Mouse (Mus musculus) embryonic facial prominence, embryonic 13.5 days (tissue): ENCODE measurements around the gene Eml1. TPM values are rescaled to one million over a fixed set of nuclear protein-coding genes. Genes with fewer than 3 reads are reported as not detected.

ENCODE experiments used
- ATAC-seq: fragments of 200-750 bp; cut with Nextera tagmentation; 2 replicates; pipeline ENCODE4 v1.8.0; 2017; ENCODE audit warnings: low read depth; ENCODE audit not compliant: insufficient number of reproducible peaks, insufficient read depth, low FRiP score, low TSS enrichment
- H3K27ac ChIP-seq: fragments of 300-500 bp; sonication (generic); 2 replicates; pipeline ENCODE4 v1.5.1; 2015; ENCODE audit warnings: moderate library complexity, mild to moderate bottlenecking, inconsistent platforms
- H3K27me3 ChIP-seq: fragments of 300-500 bp; sonication (generic); 2 replicates; pipeline ENCODE4 v1.6.1; 2015; ENCODE audit warnings: mild to moderate bottlenecking, inconsistent platforms
- H3K36me3 ChIP-seq: fragments of 300-500 bp; sonication (generic); 2 replicates; pipeline ENCODE4 v1.6.1; 2015; ENCODE audit warnings: mild to moderate bottlenecking, inconsistent platforms
- H3K4me1 ChIP-seq: fragments of 300-500 bp; sonication (generic); 2 replicates; pipeline ENCODE4 v1.6.1; 2015; ENCODE audit warnings: inconsistent platforms
- H3K4me2 ChIP-seq: fragments of 300-500 bp; sonication (generic); 2 replicates; pipeline ENCODE4 v1.6.1; 2015; ENCODE audit warnings: moderate library complexity, mild to moderate bottlenecking, inconsistent platforms
- H3K4me3 ChIP-seq: fragments of 300-500 bp; sonication (generic); 2 replicates; pipeline ENCODE4 v1.5.1; 2015; ENCODE audit warnings: mild to moderate bottlenecking, inconsistent platforms
- H3K9ac ChIP-seq: fragments of 300-500 bp; sonication (generic); 2 replicates; pipeline ENCODE4 v1.6.1; 2015; ENCODE audit warnings: mild to moderate bottlenecking, inconsistent platforms
- H3K9me3 ChIP-seq: fragments of 300-500 bp; sonication (generic); 2 replicates; pipeline ENCODE4 v1.6.1; 2016; ENCODE audit warnings: inconsistent platforms
- WGBS: fragments of 180-500 bp; shearing (Covaris S2); methylation state at CpG from one replicate; pipeline ENCODE4 v1.1.7; 2015; ENCODE audit warnings: mixed read lengths; 5-methylcytosine and 5-hydroxymethylcytosine counted together
- polyA plus RNA-seq: library from polyadenylated mRNA; unstranded; fragments of >200 nt; fragmentation: Nextera tagmentation; extraction: Ambion mirVana; gene quantifications from 2 replicates; pipeline ENCODE4 v1.2.1, GENCODE M21; 2015

Gene Eml1
- polyA plus RNA-seq, 1 experiment from 2014 or later: 46.3 TPM

- H3K4me3 ChIP-seq: no peak overlapping the region
- WGBS: 88% methylated on average over 7 of the region's 7 CpGs
- ATAC-seq: no peak
Observed at GRCm38 (mm10) chr12:108448396-108448795, 77.6 kb downstream of the Eml1 start.

GRCm38 (mm10) chr12:108449935-108450334 is 79.2 kb downstream of the Eml1 start:
- H3K9ac ChIP-seq: no peak overlapping the region
- WGBS: 83% methylated on average over 11 of the region's 11 CpGs
- ATAC-seq: no peak
- no peak overlapping the region for H3K4me2 ChIP-seq
- no peak overlapping the region for H3K4me3 ChIP-seq
- H3K9me3 ChIP-seq: no peaks in the 10 kb centered on the region
- no peaks in the 10 kb centered on the region for H3K27me3 ChIP-seq
- H3K36me3 ChIP-seq: no peaks in the 10 kb centered on the region
- H3K27ac ChIP-seq: no peak overlapping the region
- H3K4me1 ChIP-seq: peaks cover 26% of the 10 kb centered on the region

More at GRCm38 (mm10) chr12:108448396-108448795, 77.6 kb downstream of the Eml1 start:
- Histone ChIP-seq H3K27me3 (no peaks in the 10 kb centered on the region), H3K27ac (no peak overlapping the region), H3K9ac (no peak overlapping the region), H3K4me2 (no peak overlapping the region), H3K4me1 (peaks cover 34% of the 10 kb centered on the region), H3K36me3 (no peaks in the 10 kb centered on the region), H3K9me3 (no peaks in the 10 kb centered on the region)

GRCm38 (mm10) chr12:108450546-108450945 is 79.8 kb downstream of the Eml1 start:
- Histone ChIP-seq H3K27ac (no peak overlapping the region), H3K36me3 (no peaks in the 10 kb centered on the region), H3K9ac (no peak overlapping the region), H3K9me3 (no peaks in the 10 kb centered on the region), H3K4me2 (no peak overlapping the region), H3K27me3 (no peaks in the 10 kb centered on the region), H3K4me1 (peaks cover 22% of the 10 kb centered on the region), H3K4me3 (no peak overlapping the region)
- ATAC-seq: no peak
- WGBS: 79% methylated on average over 5 of the region's 5 CpGs

GRCm38 (mm10) chr12:108452151-108452874 is 81.6 kb downstream of the Eml1 start:
- Histone ChIP-seq H3K36me3 (no peaks in the 10 kb centered on the region), H3K4me2 (no peak overlapping the region), H3K4me3 (no peak overlapping the region), H3K27ac (no peak overlapping the region), H3K9ac (no peak overlapping the region), H3K4me1 (peaks cover 22% of the 10 kb centered on the region), H3K9me3 (no peaks in the 10 kb centered on the region), H3K27me3 (no peaks in the 10 kb centered on the region)
- no peak for ATAC-seq
- 60% methylated on average over 16 of the region's 16 CpGs for WGBS

GRCm38 (mm10) chr12:108453561-108454044 is 82.8 kb downstream of the Eml1 start:
- Histone ChIP-seq H3K27me3 (no peaks in the 10 kb centered on the region), H3K36me3 (peaks cover 8% of the 10 kb centered on the region), H3K9ac (no peak overlapping the region), H3K4me1 (peaks cover 22% of the 10 kb centered on the region), H3K4me2 (no peak overlapping the region), H3K4me3 (no peak overlapping the region), H3K27ac (no peak overlapping the region), H3K9me3 (no peaks in the 10 kb centered on the region)
- ATAC-seq: no peak
- 76% methylated on average over 8 of the region's 8 CpGs for WGBS

GRCm38 (mm10) chr12:108455004-108455403 is 84.2 kb downstream of the Eml1 start:
- WGBS: 86% methylated on average over 4 of the region's 4 CpGs
- peaks cover 12% of the 10 kb centered on the region for H3K36me3 ChIP-seq

GRCm38 (mm10) chr12:108472898-108473297 is 102.1 kb downstream of the Eml1 start:
- Histone ChIP-seq H3K4me3 (no peak overlapping the region), H3K27ac (no peak overlapping the region), H3K9ac (no peak overlapping the region), H3K4me1 (no peaks in the 10 kb centered on the region), H3K4me2 (no peak overlapping the region), H3K9me3 (0 out of 2 replicates have a peak, but pooled peaks cover 4% of the 10 kb centered on the region), H3K36me3 (peaks cover 30% of the 10 kb centered on the region), H3K27me3 (no peaks in the 10 kb centered on the region)
- 88% methylated on average over 1 of the region's 1 CpGs for WGBS
- ATAC-seq: 0 out of 2 replicates have a peak, but pooled peaks have one; percentile 10

More at GRCm38 (mm10) chr12:108455004-108455403, 84.2 kb downstream of the Eml1 start:
- H3K27ac ChIP-seq: no peak overlapping the region
- H3K4me3 ChIP-seq: no peak overlapping the region
- no peaks in the 10 kb centered on the region for H3K9me3 ChIP-seq
- ATAC-seq: no peak
- no peaks in the 10 kb centered on the region for H3K27me3 ChIP-seq
- no peak overlapping the region for H3K9ac ChIP-seq
- no peak overlapping the region for H3K4me2 ChIP-seq
- peaks cover 19% of the 10 kb centered on the region; the same call in 1 of the 2 replicates for H3K4me1 ChIP-seq

- no peak overlapping the region for H3K4me2 ChIP-seq
Observed at GRCm38 (mm10) chr12:108474440-108474839, 103.7 kb downstream of the Eml1 start.

GRCm38 (mm10) chr12:108478714-108479113 is 108.0 kb downstream of the Eml1 start:
- no peaks in the 10 kb centered on the region for H3K27me3 ChIP-seq
- H3K4me1 ChIP-seq: peaks cover 11% of the 10 kb centered on the region
- H3K9ac ChIP-seq: no peak overlapping the region
- H3K27ac ChIP-seq: no peak overlapping the region
- no peak overlapping the region for H3K4me3 ChIP-seq
- H3K9me3 ChIP-seq: 0 out of 2 replicates have a peak, but pooled peaks cover 4% of the 10 kb centered on the region
- ATAC-seq: no peak
- no peak overlapping the region for H3K4me2 ChIP-seq
- H3K36me3 ChIP-seq: peaks cover 14% of the 10 kb centered on the region
- 68% methylated on average over 5 of the region's 5 CpGs for WGBS

More at GRCm38 (mm10) chr12:108474440-108474839, 103.7 kb downstream of the Eml1 start:
- 68% methylated on average over 3 of the region's 3 CpGs for WGBS
- no peaks in the 10 kb centered on the region for H3K27me3 ChIP-seq
- peaks cover 30% of the 10 kb centered on the region for H3K36me3 ChIP-seq
- ATAC-seq: no peak
- no peak overlapping the region for H3K4me3 ChIP-seq
- no peaks in the 10 kb centered on the region for H3K4me1 ChIP-seq
- H3K9ac ChIP-seq: no peak overlapping the region
- H3K9me3 ChIP-seq: 0 out of 2 replicates have a peak, but pooled peaks cover 4% of the 10 kb centered on the region
- H3K27ac ChIP-seq: no peak overlapping the region

- ATAC-seq: no peak
- Histone ChIP-seq H3K4me2 (no peak overlapping the region), H3K4me3 (no peak overlapping the region), H3K9me3 (0 out of 2 replicates have a peak, but pooled peaks cover 4% of the 10 kb centered on the region), H3K9ac (no peak overlapping the region), H3K36me3 (peaks cover 8% of the 10 kb centered on the region), H3K27ac (no peak overlapping the region), H3K4me1 (peaks cover 13% of the 10 kb centered on the region), H3K27me3 (no peaks in the 10 kb centered on the region)
- 15% methylated on average over 9 of the region's 9 CpGs for whole genome bisulfite sequencing
Observed at GRCm38 (mm10) chr12:108480704-108481365, 110.1 kb downstream of the Eml1 start.

GRCm38 (mm10) chr12:108489076-108489475 is 118.3 kb downstream of the Eml1 start:
- Histone ChIP-seq H3K9me3 (no peaks in the 10 kb centered on the region), H3K27me3 (no peaks in the 10 kb centered on the region), H3K9ac (no peak overlapping the region), H3K4me1 (peaks cover 28% of the 10 kb centered on the region), H3K4me3 (no peak overlapping the region), H3K36me3 (no peaks in the 10 kb centered on the region), H3K27ac (no peak overlapping the region), H3K4me2 (no peak overlapping the region)
- ATAC-seq: no peak
- WGBS: 70% methylated on average over 5 of the region's 5 CpGs
